Mouse (Mus musculus) hindbrain, embryonic 10.5 days (tissue): ENCODE results near the gene Tspan11. TPM values are rescaled to one million over a fixed set of nuclear protein-coding genes. Genes with fewer than 3 reads are reported as not detected.

Experiments used
- DNase-seq: peaks from one replicate; pipeline ENCODE4 v3.0.0-alpha.2; 2017; ENCODE audit warnings: low spot score
- H3K27ac ChIP-seq: fragments of 300-500 bp; sonication (generic); 2 replicates; pipeline ENCODE4 v1.5.1; 2016; ENCODE audit warnings: mild to moderate bottlenecking, moderate library complexity
- H3K27me3 ChIP-seq: fragments of 300-500 bp; sonication (generic); 2 replicates; pipeline ENCODE4 v1.6.1; 2016; ENCODE audit warnings: mild to moderate bottlenecking; ENCODE audit not compliant: poor library complexity, insufficient read depth, severe bottlenecking
- H3K36me3 ChIP-seq: fragments of 300-500 bp; sonication (generic); 2 replicates; pipeline ENCODE4 v1.6.1; 2016; ENCODE audit warnings: mild to moderate bottlenecking, moderate library complexity
- H3K4me1 ChIP-seq: fragments of 300-500 bp; sonication (generic); replicated peaks from 2 replicates; pipeline ENCODE4 v1.6.1; 2016; ENCODE audit warnings: mild to moderate bottlenecking
- H3K4me3 ChIP-seq: fragments of 300-500 bp; sonication (generic); 2 replicates; pipeline ENCODE4 v1.5.1; 2016; ENCODE audit warnings: mild to moderate bottlenecking, moderate library complexity
- H3K9me3 ChIP-seq: fragments of 300-500 bp; sonication (generic); 2 replicates; pipeline ENCODE4 v1.6.1; 2016; ENCODE audit warnings: mild to moderate bottlenecking, moderate library complexity
- WGBS: fragments of 180-500 bp; shearing (Covaris S2); methylation state at CpG from one replicate; pipeline ENCODE4 v1.1.7; 2016; 5-methylcytosine and 5-hydroxymethylcytosine counted together
- polyA plus RNA-seq: library from polyadenylated mRNA; unstranded; fragments of >200 nt; fragmentation: Nextera tagmentation; extraction: Ambion mirVana; gene quantifications from 2 replicates; pipeline ENCODE4 v1.2.1, GENCODE M21; 2016

The Tspan11 gene
- polyA plus RNA-seq, 1 experiment from 2014 or later: 15.4 TPM

- H3K36me3 ChIP-seq: no peaks in the 10 kb centered on the region
- H3K27ac ChIP-seq: no peak overlapping the region
- WGBS: 40% methylated on average over 6 of the region's 6 CpGs
- peaks cover 28% of the 10 kb centered on the region for H3K27me3 ChIP-seq
- H3K4me1 ChIP-seq: peaks cover 20% of the 10 kb centered on the region
- no peaks in the 10 kb centered on the region for H3K9me3 ChIP-seq
- no peak for DNase-seq
- no peak overlapping the region for H3K4me3 ChIP-seq
Observed at GRCm38 (mm10) chr6:127893611-127894010, 6.2 kb downstream of the Tspan11 start.

- Histone ChIP-seq H3K4me3 (no peak overlapping the region), H3K27me3 (peaks cover 19% of the 10 kb centered on the region; the same call in 1 of the 2 replicates), H3K36me3 (no peaks in the 10 kb centered on the region), H3K9me3 (no peaks in the 10 kb centered on the region), H3K4me1 (peaks cover 16% of the 10 kb centered on the region; the same call in 1 of the 2 replicates), H3K27ac (0 out of 2 replicates have a peak overlapping the region, but pooled peaks have one; percentile 23)
- 36% methylated on average over 6 of the region's 6 CpGs for WGBS
- DNase-seq: no peak
Observed at GRCm38 (mm10) chr6:127894999-127895398, 7.6 kb downstream of the Tspan11 start.

- Histone ChIP-seq H3K9me3 (no peaks in the 10 kb centered on the region), H3K4me1 (peaks cover 16% of the 10 kb centered on the region; the same call in 1 of the 2 replicates), H3K4me3 (no peak overlapping the region), H3K36me3 (no peaks in the 10 kb centered on the region), H3K27me3 (peaks cover 16% of the 10 kb centered on the region; the same call in 1 of the 2 replicates), H3K27ac (no peak overlapping the region)
- DNase-seq: no peak
- WGBS: 95% methylated on average over 3 of the region's 3 CpGs
Observed at GRCm38 (mm10) chr6:127896425-127896824, 9.0 kb downstream of the Tspan11 start.

GRCm38 (mm10) chr6:127897342-127897741 lies 10.0 kb downstream of the Tspan11 start:
- H3K4me1 ChIP-seq: peaks cover 13% of the 10 kb centered on the region; the same call in 1 of the 2 replicates
- no peaks in the 10 kb centered on the region for H3K9me3 ChIP-seq
- H3K36me3 ChIP-seq: no peaks in the 10 kb centered on the region
- peaks cover 10% of the 10 kb centered on the region; the same call in 1 of the 2 replicates for H3K27me3 ChIP-seq
- WGBS: 95% methylated on average over 3 of the region's 3 CpGs
- no peak overlapping the region for H3K4me3 ChIP-seq
- no peak for DNase-seq
- no peak overlapping the region for H3K27ac ChIP-seq

GRCm38 (mm10) chr6:127900062-127900461 lies 12.7 kb downstream of the Tspan11 start:
- peaks cover 2% of the 10 kb centered on the region; the same call in 1 of the 2 replicates for H3K4me1 ChIP-seq
- DNase-seq: no peak
- H3K9me3 ChIP-seq: no peaks in the 10 kb centered on the region
- 88% methylated on average over 6 of the region's 6 CpGs for WGBS
- no peak overlapping the region for H3K4me3 ChIP-seq
- H3K27ac ChIP-seq: no peak overlapping the region
- peaks cover 3% of the 10 kb centered on the region; the same call in 1 of the 2 replicates for H3K36me3 ChIP-seq
- no peaks in the 10 kb centered on the region; the same call in 1 of the 2 replicates for H3K27me3 ChIP-seq

- peaks cover 3% of the 10 kb centered on the region; the same call in 1 of the 2 replicates for H3K36me3 ChIP-seq
- no peaks in the 10 kb centered on the region for H3K4me1 ChIP-seq
- H3K27me3 ChIP-seq: no peaks in the 10 kb centered on the region
- 88% methylated on average over 3 of the region's 3 CpGs for WGBS
- H3K4me3 ChIP-seq: no peak overlapping the region
- no peak for DNase-seq
- no peaks in the 10 kb centered on the region for H3K9me3 ChIP-seq
- no peak overlapping the region for H3K27ac ChIP-seq
Observed at GRCm38 (mm10) chr6:127901261-127901660, 13.9 kb downstream of the Tspan11 start.

- WGBS: 86% methylated on average over 5 of the region's 5 CpGs
Observed at GRCm38 (mm10) chr6:127901669-127902068, 14.3 kb downstream of the Tspan11 start.

GRCm38 (mm10) chr6:127902559-127902958 lies 15.2 kb downstream of the Tspan11 start:
- no peak overlapping the region for H3K4me3 ChIP-seq
- H3K36me3 ChIP-seq: peaks cover 3% of the 10 kb centered on the region; the same call in 1 of the 2 replicates
- no peaks in the 10 kb centered on the region for H3K9me3 ChIP-seq
- no peaks in the 10 kb centered on the region for H3K27me3 ChIP-seq
- H3K4me1 ChIP-seq: no peaks in the 10 kb centered on the region
- no peak overlapping the region for H3K27ac ChIP-seq
- 88% methylated on average over 8 of the region's 8 CpGs for WGBS
- no peak for DNase-seq

More at GRCm38 (mm10) chr6:127901669-127902068, 14.3 kb downstream of the Tspan11 start:
- H3K36me3 ChIP-seq: peaks cover 3% of the 10 kb centered on the region; the same call in 1 of the 2 replicates
- no peak overlapping the region for H3K4me3 ChIP-seq
- H3K27me3 ChIP-seq: no peaks in the 10 kb centered on the region
- no peak for DNase-seq
- H3K4me1 ChIP-seq: no peaks in the 10 kb centered on the region
- no peak overlapping the region for H3K27ac ChIP-seq
- no peaks in the 10 kb centered on the region for H3K9me3 ChIP-seq

GRCm38 (mm10) chr6:127910638-127911037 lies 23.2 kb downstream of the Tspan11 start:
- H3K9me3 ChIP-seq: no peaks in the 10 kb centered on the region
- DNase-seq: no peak
- no peaks in the 10 kb centered on the region for H3K4me1 ChIP-seq
- no peak overlapping the region for H3K27ac ChIP-seq
- H3K4me3 ChIP-seq: no peak overlapping the region
- H3K27me3 ChIP-seq: no peaks in the 10 kb centered on the region
- 92% methylated on average over 4 of the region's 4 CpGs for WGBS
- H3K36me3 ChIP-seq: peaks cover 3% of the 10 kb centered on the region

GRCm38 (mm10) chr6:127911687-127912086 lies 24.3 kb downstream of the Tspan11 start:
- H3K27ac ChIP-seq: no peak overlapping the region
- peaks cover 12% of the 10 kb centered on the region for H3K36me3 ChIP-seq
- H3K27me3 ChIP-seq: no peaks in the 10 kb centered on the region
- H3K9me3 ChIP-seq: peaks cover 8% of the 10 kb centered on the region; the same call in 1 of the 2 replicates
- H3K4me1 ChIP-seq: 0 out of 2 replicates have a peak, but pooled peaks cover 1% of the 10 kb centered on the region
- no peak for DNase-seq
- no peak overlapping the region for H3K4me3 ChIP-seq
- 63% methylated on average over 4 of the region's 4 CpGs for WGBS

GRCm38 (mm10) chr6:127912938-127913337 lies 25.5 kb downstream of the Tspan11 start:
- Histone ChIP-seq H3K27me3 (no peaks in the 10 kb centered on the region), H3K9me3 (peaks cover 8% of the 10 kb centered on the region; the same call in 1 of the 2 replicates), H3K4me1 (0 out of 2 replicates have a peak, but pooled peaks cover 7% of the 10 kb centered on the region), H3K36me3 (peaks cover 13% of the 10 kb centered on the region), H3K27ac (no peak overlapping the region), H3K4me3 (no peak overlapping the region)
- 90% methylated on average over 3 of the region's 3 CpGs for WGBS
- DNase-seq: no peak

- Histone ChIP-seq H3K4me3 (no peak overlapping the region), H3K4me1 (peaks cover 11% of the 10 kb centered on the region; the same call in 1 of the 2 replicates), H3K36me3 (peaks cover 13% of the 10 kb centered on the region), H3K27ac (0 out of 2 replicates have a peak overlapping the region, but pooled peaks have one; percentile 62), H3K27me3 (0 out of 2 replicates have a peak, but pooled peaks cover 6% of the 10 kb centered on the region), H3K9me3 (peaks cover 8% of the 10 kb centered on the region; the same call in 1 of the 2 replicates)
- DNase-seq: no peak
- WGBS: 71% methylated on average over 3 of the region's 3 CpGs
Observed at GRCm38 (mm10) chr6:127916993-127917392, 29.6 kb downstream of the Tspan11 start.

- Histone ChIP-seq H3K9me3 (peaks cover 8% of the 10 kb centered on the region; the same call in 1 of the 2 replicates), H3K4me1 (peaks cover 11% of the 10 kb centered on the region; the same call in 1 of the 2 replicates), H3K36me3 (peaks cover 13% of the 10 kb centered on the region), H3K4me3 (no peak overlapping the region), H3K27me3 (0 out of 2 replicates have a peak, but pooled peaks cover 6% of the 10 kb centered on the region), H3K27ac (no peak overlapping the region)
- 78% methylated on average over 4 of the region's 4 CpGs for WGBS
- no peak for DNase-seq
Observed at GRCm38 (mm10) chr6:127917712-127918111, 30.3 kb downstream of the Tspan11 start.
